Mouse (Mus musculus) urinary bladder, postnatal 36 days (tissue): ENCODE data around the gene Wars2.

Source experiments
- DNase-seq, 2 experiments: peaks; one replicate each; pipeline ENCODE4 v3.0.0; 2022; ENCODE audit warnings: low spot score in 2 of 2, mixed read lengths in 1 of 2

The Wars2 gene

DNA sequence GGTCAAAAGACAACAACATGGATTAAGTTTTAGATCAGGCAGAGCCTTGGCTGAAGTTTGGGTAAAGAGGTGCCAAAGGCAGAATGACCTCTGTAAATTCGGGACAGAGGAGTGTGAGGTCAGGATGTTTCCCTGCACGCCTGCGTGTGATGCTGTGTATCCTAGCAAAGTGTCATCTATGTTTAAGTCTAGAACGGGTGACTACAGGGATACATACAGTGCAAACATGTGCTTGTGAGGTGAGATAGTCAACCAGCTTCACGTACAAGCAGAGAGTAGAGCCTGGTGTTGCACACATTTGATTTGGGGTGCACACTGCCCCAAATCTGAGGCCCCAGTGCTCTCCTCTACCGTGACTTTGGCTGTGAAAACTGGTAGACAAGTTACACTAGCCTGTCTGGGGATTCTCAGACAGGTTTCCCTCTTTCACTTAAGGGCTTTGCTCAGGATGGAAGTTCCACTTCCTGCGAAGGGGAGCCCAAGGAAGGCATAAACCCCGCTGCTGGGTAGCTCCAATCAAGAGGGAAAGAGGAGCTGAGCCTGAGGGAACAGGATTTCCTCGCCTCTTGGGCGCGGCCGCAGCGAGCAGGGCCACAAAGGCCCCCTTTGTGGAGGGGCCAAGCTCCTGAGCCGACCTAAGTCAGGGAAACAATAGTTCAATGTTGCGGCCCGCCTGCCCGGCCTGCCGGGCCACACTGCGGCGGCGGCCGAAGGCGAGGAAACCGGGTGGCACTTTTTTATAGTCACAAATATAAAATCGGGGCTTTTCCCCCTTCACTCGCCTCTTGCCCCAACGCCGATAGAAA, 107.3 kb downstream of the Wars2 start:
- no peak for DNase-seq

DNA sequence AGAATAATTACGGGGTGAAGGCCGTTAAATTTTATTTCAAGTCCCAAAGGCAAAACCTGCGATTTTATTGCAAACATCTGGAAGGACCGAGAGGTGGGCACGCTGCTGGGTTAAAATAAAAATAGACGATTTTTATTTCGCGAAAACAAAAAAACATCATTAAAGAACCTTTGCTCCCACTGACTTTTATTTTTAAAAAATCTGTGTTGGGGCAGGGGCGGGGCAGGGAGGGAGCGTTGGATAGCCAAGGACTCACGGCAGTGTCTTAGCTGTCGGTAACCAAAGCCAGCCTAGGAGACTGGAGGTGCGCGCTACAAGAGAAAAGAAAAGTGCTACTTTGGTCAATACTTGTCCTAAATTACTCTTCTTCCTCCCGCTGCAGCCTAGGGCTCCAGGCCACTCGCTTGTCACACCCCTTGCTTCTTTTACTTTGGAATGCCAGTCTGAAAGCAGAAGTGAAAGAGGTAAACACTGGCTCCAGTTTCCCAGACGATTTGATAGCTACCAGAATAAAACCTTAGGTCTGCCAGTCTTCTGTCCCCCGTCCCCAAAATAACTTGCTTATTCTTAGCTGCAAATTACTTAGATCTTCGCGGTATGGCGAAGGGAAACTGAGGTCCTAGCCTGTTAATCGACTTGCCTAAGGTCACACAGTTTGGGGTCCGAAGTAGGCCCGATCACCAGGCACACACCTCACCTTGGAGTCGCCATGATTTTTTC, 108.1 kb downstream of the Wars2 start:
- DNase-seq = no peak

DNA sequence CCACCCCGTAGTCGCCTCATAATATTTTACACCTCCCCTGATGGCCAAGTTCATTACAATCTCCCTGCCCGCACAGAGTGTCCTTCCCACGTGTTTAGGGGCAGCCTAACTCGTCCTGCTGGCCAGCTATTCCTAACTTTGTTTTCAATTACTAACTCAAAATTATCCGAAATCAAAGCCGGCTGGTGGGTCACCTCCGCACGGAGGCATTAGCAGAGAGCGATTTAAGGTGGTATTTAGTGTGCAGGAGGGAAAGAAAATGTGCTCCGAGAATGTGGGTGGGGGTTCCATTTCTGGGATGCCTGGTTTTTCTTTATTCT, 108.6 kb downstream of the Wars2 start:
- DNase-seq = no peak

DNA sequence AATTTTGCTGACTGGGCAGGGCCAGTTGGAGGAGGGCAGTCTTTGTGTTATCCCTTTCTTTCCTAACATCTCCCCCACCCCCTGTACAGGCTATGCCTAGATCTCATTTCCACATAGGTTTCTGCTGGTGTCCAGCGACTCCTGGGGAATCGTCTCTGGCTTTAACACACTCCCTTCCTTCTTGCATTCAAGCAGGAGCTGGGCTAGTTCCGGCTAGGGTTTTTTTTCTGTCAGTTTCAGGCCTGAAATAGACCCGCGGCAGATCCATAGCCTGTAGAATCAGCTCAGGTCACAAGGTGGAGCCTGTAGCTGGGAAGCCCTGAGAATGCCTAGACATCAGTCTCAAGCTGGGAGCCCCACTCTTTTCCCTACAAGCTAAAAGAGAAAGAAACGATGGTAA, 109.0 kb downstream of the Wars2 start:
- DNase-seq = no peak

DNA sequence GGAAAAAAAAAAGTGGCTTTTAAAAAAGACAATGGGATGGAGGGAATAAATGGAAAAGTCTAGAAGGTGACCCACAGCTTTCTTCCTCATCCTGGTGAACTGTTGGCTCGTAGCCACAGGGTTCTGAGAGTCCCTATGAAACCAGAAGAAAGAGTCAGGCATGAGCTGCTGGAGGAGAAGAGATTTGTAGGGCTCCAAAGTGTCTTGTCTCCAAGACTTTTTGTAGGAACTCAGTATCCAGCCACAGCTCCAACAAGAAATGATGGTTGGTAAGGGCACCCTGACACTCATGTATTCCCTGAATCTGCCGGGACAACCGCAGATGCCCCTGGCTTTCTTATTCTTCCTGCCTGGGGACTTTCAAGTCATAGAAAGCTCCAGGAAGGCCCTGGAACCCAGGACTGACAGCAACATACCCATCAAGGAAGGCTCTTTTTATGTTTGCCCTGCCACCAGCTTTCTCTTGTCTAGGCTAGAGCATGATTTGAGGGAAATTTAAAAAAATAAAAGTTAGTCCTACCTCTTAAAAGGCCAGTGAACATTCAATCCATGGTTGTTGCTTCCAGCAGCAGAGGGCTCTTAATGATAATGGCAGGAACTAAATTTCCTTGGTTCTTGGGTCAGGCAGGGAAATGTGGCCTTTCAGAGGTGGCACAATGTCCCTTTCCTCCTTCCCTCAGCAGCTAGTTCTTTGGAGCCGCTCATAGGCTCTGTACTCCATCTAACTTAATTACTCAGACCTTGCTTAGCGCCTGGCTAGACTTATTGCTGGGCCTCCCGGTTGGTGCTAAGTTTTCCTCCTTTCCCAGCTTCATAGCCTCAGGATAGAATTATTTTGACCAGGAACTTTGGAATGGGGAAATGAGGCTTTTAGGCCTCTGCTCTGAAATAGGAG, 110.7 kb downstream of the Wars2 start:
- DNase-seq = no peak

DNA sequence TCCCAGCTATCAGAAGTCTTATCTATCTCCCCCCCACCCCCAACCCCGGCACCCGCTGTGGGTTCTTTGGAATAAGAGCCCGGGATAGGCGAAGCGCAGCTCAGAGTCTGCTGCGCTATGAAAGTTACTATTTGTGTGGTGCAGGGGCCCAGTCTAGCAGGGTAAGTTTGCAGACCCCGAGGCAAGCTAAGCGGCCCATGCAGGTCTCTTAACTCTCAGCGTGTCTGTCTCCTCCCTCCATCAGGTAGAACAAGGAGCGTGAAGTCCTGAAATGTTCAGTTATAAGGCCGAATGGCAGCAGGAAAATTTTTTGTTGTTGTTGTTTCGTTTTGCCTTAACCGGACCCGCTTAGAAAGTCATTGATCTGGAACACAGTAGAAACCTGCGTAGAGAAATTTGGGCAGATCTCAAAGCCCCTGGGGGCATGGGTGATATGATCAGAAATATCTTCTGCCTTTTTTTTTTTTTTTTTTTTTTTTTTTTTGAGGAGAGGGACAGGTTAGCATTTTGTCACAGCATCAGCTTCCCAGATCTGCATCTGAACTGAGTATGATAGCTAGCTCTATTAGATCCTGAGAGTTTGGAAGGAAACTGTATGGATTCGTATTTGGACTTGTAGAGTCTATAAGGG, 111.7 kb downstream of the Wars2 start:
- no peak for DNase-seq

DNA sequence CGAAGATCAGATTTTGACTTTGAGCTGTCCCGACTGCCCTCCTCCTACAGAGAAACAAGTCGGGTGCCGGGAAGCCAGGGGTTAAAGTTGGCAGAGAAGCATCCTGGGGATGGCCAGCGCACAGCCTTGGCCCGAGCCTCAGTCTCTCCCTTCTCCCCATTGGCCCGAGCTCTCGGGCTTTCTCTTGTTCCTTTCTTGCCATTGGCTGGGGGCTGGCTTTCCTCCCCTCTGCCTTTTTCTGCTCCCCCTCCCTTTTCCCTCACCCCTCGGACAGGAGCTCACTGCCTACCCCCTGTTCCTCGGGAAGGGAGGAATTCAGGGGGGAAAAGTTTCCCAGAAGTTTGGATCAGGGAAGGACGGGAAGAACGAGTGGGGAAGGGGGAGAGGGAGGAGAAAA, 112.2 kb downstream of the Wars2 start:
- DNase-seq = no peak

DNA sequence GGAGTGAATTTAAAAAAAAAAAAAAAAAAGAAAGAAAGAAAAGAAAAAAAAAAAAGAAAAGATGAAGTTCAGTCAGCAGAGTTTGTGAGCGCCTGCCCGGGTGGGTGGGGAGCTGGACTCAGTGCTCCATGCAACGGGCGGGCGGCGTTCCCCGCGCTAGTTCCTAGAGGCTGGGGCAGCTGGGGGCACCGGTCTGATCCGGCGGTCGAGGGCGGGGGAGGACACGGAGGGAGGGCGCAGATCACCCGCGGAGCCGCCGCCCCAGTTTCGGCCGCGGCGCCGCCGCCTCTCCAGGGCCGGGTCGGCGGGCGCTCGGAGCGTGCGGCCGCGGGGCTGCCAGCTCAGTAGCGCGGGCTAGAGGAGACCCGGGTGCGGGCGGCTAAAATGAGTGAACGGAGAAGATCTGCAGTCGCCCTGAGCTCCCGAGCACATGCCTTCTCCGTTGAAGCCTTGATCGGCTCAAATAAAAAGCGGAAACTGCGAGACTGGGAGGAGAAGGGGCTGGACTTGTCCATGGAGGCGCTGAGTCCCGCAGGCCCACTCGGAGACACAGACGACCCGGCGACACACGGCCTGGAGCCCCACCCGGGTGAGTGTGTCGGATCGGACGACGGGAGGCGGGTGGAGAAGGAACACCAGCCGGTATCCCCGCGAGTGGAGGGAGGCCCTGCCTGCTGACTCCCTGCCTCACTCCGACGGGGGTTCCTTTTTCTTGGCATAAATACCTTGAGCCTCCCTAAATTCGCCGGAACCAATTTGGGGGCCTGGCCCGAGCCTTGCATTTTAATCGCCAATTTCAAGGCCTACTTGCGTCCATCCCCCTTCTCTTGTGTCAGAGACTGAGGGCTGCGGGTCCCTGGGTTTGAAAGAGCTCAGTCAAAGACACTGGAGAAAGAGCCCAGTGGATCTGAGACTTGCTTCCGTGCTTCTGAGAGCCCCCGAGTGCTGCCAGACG, 112.9 kb downstream of the Wars2 start:
- DNase-seq = peak; percentile 9 to 38

DNA sequence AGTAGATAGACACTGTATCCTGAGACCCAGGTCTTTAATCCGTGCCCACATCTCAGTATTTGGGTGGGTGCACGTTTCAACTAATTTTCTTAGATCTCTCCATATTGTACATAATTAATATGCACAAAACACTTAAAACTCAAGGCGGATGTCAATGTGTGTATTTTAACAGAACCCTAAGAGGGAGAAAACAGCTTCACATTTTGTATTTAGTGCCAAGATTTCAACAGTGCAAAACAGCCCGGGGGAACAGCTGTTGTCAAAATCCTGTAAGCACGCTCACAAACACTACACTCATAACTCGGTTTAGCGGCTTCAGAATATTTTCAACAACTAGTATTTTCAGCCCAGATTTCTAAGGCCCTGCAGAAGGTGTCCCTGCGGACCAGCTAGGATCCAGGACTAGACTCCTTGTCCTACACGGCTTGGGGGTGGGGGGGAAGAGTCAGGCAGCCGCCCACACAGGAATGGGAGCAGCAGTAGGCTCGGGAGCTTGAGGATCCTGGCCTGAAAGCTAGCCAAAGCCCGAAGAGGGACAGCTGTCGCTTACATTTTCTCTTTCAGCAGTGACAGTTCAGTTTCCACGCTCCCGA, 113.8 kb downstream of the Wars2 start:
- no peak for DNase-seq

DNA sequence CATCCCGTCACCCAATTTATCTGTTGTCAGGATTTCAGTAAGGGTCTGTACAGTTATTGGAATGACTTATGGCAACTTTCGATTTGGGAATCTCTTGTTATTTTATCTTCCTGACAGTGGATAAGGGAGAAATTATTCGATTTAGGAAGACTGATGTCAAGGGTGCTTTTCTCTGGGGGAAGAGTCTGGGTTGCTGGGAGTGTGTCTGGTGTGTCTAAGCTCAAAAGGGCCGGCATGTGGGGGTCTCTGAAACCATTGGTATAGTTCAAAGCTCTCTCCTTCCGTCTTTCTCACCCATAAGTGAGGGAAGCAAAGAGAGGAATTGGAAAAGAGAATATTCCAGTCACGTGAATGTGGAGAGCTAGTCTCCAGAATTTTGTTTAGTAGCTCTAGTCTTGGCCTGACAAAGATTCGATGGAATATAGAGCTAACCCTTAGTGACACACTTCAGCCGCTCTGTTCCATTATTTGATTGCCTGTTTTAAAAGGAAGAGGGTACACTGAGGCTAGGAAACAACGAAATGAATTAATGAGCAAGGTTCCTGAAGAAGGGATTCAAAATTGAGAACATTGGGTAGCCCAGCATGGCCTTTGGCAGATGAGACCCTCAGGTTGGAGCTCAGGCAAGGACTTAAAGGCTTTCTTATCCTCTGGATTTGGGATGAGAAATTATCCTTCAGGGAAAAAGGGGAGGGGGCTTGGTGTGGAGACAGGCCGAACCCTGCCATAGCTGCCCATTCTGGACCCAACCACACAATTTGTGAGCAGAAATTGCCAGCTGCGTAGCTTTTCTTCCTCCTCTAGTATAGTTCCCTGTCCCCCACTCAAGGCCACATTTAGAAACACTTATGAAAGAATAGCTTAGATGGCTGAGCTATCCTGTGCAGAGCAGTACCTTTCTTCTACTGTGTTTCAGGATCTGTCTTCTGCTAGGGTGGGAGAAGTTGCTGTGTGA, 114.8 kb downstream of the Wars2 start:
- DNase-seq = no peak

DNA sequence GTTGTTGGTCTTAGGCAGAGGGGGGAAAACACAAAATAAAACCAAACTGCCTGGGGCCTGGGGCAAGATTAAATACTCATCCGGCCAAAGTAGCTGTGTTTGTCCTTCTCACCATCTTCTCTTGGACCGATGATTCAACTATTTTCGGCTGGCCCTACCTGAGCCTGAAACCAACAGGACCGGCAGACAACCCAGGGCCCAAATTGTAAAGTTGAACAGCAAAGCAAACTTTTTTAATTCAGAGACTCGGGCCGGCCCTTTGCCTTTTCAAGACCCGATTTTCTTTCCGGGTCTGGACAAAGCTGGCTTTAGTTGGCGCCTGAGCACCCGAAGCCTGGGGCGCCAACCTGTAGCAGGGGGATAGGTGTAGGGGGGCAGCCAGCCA, 115.5 kb downstream of the Wars2 start:
- DNase-seq = no peak

DNA sequence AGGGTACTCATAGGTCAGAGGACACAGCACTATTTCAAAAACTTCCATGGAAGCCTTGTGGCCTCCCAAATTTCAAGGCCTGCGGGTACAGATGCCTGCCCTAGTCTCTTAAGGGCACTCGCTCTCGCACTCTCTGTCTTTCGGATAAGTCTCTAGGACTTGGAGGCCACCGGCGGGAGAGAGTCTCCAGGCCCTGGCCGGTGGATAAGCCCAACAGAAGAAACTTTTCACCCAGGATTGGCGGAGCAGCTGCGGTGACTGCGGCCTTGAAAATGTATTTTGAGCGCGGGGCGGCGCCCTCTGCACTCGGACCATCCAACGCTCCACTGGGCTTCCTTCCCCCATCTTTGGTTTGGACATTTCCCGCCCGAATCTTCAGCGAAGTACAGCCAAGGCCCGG, 115.9 kb downstream of the Wars2 start:
- DNase-seq = no peak

DNA sequence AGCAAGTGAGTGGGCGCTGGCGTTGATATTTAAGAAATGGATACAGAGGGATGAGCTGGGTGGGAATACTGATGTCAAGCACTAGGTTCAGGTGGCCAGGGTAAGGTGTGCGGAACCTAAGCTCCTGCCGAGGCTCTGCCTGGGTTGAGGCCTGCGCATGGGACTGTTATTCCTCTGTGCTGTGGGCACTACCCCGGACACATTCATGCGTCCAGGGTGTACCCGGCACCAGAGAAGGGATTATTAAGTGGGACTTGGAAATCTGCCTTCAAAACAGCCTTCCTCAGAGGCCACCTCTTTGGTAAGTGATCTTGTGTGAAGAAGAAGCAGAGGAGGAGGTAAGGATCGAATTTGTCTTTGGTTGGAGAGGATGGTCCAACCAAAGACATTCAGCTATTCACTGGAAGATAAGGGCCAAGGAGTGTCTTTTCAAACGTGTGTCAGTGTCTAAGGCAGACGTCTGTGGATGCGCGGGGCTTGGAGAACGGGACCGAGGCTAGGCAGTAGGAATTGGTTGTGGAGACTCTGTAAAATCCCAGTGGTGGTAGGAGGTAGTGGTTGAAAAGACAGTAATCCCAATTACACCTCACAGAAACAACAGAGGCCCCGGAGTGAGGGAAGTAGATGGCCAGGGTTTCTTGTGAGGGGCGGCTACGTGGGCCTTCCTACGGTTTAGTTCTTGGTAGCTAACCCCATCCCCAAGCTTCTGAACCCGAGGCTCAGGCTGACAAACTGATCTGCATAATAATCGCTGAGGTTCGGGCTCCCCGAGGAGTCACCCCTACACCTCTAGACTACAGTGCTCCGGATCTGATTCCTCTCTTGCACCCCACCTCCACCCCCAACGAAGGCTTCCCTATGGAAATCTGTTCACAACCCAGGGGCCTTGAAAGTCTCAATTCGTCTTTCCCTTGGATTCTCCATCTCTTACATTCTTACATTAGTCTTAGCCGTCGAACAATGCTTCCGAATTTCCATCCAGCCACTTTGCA, 117.0 kb downstream of the Wars2 start:
- DNase-seq = no peak

DNA sequence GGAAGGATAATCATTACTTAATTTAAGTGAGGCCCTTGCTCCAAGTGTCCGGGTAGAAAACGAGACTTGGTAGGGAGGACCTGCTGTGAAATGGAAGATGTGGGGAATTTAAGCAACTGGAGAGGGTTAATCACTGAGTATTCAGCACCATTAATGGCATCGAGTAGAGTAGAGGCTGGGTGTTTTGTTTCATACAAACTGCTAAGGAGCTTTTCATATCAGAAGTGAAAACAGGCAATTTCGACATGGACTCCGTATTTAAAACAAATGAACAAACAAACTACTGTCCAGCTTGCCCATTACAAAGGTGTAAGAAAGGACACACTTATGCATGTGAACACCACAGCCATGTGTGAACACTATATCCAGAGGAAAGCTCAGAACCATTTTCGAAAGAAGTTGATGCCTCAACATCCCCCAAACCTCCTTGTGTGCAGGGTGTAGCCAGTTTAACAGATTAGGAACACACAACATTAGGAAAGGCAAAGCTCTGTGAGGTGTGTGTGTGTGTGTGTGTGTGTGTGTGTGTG, 118.9 kb downstream of the Wars2 start:
- DNase-seq = no peak

DNA sequence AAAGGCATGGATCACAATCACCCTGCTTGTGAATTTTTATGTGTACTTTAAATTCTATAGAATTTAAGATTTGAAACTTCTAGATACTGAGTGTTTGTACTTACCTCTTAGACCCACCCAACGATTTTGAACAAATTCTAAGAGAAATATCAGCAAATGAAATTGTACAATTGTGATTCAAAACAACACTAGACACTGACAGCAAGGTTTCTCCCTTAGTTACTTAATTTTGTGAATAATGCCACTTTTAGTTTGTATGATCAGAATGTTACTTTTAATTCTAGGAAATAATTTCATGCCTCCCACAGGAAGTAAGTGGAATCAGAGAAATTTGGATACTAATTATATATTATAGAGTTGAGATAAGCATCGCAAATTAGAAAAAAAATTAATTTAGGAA, 119.5 kb downstream of the Wars2 start:
- no peak for DNase-seq

DNA sequence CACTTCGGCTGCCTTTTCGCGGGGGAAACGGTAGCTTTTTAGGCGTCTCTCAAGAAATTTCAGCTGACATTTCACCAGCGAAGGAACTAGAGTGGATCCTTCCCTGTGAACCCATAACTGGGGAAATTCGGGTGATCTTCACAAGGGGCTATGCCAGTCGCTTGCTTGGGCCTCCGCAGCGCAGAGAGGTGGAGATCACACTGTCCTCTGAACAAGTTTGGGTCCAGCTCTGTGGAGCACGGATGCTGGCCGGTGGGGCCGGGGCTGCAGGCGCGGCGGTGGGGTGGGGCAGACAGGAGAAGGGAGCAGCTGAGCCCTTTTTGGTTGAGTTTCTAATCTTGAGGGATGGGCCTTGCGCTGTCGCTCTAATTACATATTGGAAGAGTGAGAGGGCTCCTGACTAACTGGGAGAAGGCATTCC, 120.5 kb downstream of the Wars2 start:
- no peak for DNase-seq

DNA sequence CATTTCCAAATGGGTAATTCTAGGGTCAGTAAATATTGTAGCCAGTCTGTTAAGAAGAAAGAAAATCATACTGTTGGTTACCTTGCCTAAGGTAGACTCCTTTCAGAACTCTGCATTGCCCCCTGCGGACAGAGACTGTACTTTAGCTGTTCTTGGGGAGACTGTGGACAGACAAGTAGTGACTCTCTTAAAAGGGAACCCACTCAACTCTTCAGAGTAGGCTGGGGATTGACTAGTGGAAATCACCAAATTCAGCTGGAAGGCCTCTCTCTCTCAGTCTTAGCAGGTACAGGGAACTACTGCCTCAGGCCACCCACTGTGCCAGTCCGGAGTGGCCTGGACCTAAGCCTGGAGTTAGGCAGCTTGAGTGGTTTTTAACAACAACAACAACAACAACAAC, 121.1 kb downstream of the Wars2 start:
- no peak for DNase-seq

DNA sequence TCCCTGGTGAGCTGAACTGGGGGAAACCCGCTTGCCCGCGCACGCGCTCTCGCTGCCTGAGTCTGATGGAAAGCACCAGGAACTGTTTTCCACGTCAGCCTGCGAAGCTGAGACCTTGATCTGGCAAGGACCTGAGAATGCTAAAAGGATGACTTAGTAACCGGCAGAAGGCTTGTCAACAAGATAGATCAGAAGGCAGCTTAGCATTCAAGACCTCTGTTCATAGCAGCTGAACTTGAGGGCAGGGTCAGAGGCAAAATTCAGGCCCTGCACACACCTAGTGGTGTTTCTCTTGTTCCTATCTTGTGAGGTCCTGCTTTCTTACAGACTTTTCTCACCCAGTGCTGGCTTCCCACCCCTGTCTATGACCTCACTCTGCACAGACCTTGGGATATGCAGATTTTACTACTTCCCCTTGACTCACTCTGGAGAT, 122.6 kb downstream of the Wars2 start:
- no peak for DNase-seq
